Mouse (Mus musculus) neutrophil, adult 59 days (primary cell): ENCODE results near the gene Mob3a. TPM values are rescaled to one million over a fixed set of nuclear protein-coding genes. Genes with fewer than 3 reads are reported as not detected.

ENCODE experiments used
- total RNA-seq, 2 experiments: library from RNA; stranded (reverse); gene quantifications; 1 replicate in 1 of 2; 2 replicates in 1 of 2; pipeline ENCODE4 v1.2.4; 2023

Gene Mob3a
- 100 to 1,000 TPM; 137 to 153 TPM for total RNA-seq

DNA sequence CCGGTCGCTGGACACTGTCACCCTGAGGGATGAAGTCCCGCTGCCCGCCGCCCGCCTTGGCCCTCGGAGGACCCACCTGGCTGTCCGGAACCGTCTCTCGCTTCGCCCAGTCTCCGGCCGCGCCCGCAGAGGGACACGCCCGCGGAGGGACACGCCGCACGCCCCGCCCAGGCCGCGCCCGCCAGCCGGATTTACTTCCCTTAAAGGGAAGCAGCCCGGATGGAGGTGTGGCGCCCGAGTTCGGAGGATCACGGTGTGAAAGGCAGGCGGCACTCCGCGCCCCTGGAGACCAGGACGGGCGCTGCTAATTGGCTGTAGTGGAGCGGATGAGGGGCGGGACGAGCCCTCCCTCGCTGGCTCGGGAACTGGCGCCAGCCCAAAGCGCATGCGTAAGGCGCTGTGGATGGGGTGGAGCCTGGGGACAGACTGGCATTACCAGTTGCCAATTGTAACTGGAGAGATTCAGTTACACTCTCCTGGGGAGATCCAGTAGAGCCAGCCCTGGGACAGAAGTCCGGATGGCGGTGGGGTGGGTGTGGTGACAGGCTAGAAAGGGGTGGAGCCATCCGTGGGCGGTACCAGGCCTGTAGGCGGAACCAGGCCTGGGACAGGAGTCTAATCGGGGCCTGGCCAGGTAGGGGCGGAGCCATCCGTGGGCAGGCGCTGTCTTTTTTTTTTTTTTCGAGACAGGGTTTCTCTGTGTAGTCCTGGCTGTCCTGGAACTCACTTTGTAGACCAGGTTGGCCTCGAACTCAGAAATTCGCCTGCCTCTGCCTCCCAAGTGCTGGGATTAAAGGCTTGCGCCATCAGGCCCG lies at the start of gene Mob3a, which contains the start of gene Izumo4:
Gene Mob3a, minus strand, starts transcription at position 257 of the 815 bp plus-strand sequence.
Gene Izumo4, plus strand, starts transcription at position 464 of the 815 bp plus-strand sequence.

DNA sequence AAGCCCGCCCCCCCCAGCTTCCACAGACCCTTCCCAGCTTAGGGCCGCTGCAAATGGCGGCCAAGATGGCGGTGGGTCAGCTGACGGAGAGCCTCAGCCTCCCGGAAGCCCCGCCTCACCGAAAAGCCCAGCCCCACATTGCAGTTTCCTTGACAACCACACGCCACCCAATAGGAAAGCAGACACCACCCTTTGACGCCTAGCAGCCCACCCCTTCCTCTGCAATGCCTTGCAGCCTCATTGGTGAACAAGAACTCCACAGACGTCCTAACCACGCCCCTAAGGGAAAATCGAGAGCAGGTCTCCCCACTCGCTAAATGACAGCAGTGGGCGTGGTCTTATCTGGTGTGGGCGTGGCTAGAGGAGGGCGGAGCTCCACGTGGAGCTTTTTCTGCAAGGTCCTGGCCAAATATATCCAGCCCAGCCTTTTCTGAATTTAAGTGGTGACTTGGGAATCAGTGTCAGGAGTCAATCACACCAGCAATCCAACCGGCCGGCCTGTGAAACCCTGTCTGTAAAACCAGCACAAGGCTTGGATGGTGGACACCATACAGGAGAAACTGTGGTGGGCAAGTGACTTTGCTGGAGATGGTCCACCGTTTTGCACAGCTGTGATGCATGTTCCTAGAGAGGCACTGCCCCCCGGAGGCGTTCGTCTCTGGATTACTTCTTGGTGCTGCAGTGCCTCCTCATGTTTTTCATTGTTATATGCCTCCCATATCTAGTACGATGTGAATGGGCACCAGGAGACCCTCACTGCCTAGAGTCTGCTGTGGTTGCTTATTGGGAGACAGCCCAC lies 40.6 kb upstream of the Mob3a start, which contains the start of gene Ap3d1:
Gene Ap3d1, minus strand, starts transcription at position 85 of the 799 bp plus-strand sequence.

DNA sequence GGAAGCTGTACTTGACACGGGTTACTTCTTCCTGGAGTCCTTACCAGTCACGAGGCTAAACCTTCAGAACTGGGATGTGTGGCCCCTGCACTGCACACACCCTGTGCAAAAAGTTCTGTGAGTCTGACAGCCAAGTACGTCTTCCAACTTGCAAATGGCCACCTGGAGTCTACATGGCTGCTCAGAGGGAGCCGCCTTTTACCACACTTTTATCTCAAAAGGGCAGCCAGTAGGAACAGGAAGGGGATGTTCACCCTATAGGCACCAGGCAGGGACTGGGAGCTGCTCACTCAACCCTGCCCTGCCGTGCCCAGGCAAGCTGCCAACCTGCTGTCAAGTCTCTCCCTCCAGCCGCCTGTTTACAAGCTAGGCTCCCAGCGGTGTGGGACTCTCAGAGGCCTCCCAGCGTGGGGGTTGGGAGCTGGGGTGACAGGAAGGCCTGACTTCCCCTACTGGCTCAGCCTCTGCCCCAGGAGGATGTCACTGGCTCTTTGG lies 23.8 kb downstream of the Mob3a start, which contains the start of gene Mknk2:
Gene Mknk2, minus strand, starts transcription at position 171 of the 495 bp plus-strand sequence.

DNA sequence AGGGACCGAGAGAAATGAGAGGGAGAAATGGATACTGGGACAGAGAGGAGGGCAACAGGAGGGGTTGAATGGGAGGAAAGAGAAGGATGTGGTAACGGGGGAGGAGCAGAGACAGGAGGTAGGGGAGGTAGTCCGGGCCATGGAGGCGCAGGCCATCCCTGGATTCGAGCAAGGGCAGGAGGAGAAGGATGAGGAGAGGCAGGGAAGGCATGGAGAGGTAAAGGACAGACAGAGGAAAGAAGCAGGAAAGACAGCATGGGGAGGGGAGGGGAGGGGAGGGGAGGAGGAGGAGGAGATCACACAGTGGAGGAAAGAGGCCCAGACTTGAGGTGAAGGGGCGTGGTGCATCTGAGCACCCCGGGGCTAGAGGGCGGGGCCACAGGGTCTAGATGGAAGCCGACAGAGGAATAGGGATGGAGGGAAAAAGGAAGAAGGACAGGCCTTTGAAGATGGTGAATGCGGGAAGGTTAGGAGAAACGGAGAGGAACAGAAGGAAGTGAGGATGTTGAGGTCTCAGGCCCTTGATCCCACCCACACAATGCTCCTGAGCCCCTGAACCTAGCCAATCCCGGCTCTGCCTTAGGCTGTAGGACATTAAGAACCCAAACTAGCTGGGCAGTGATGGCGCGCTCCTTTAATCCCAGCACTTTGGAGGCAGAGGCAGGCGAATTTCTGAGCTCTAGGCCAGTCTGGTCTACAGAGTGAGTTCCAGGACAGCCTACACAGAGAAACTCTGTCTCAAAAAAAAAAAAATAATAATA lies 44.7 kb downstream of the Mob3a start, which contains the start of gene Btbd2:
Gene Btbd2, minus strand, starts transcription at position 209 of the 761 bp plus-strand sequence.

Other genes starting within 250 kb of the Mob3a start
- not detected for gene Onecut3, start 207.1 kb downstream of the Mob3a start, total RNA-seq
- gene Atp8b3, start 162.9 kb downstream of the Mob3a start, total RNA-seq: not detected
- gene Rexo1, start 140.4 kb downstream of the Mob3a start, total RNA-seq: 10 to 100 TPM; 57.9 to 70.1 TPM
- 1 to 10 TPM; 8.1 to 9.0 TPM for gene Klf16, start 124.7 kb downstream of the Mob3a start, total RNA-seq
- gene Abhd17a, start 111.6 kb downstream of the Mob3a start, total RNA-seq: 10 to 100 TPM; 49.2 to 49.7 TPM
- 10 to 100 TPM; 10.7 to 11.9 TPM for gene Scamp4, start 99.1 kb downstream of the Mob3a start, total RNA-seq
- 1 to 10 TPM; 1.4 to 3.0 TPM for gene Adat3, start 99.1 kb downstream of the Mob3a start, total RNA-seq
- gene Gm49322, start 96.0 kb downstream of the Mob3a start, total RNA-seq: 1 to 10 TPM in 1 of 2 experiments, under 1 TPM in 1; 0.69 to 1.1 TPM
- gene Csnk1g2, start 79.1 kb downstream of the Mob3a start, total RNA-seq: 100 to 1,000 TPM; 131 TPM
- gene Btbd2, start 44.9 kb downstream of the Mob3a start, total RNA-seq: 10 to 100 TPM; 14.8 to 25.5 TPM
- 100 to 1,000 TPM; 173 to 188 TPM for gene Mknk2, start 23.9 kb downstream of the Mob3a start, total RNA-seq
- 10 to 100 TPM; 15.2 to 15.8 TPM for gene Izumo4, start 207 bp upstream of the Mob3a start, total RNA-seq
- gene Ap3d1, start 40.3 kb upstream of the Mob3a start, total RNA-seq: 100 to 1,000 TPM in 1 of 2 experiments, 10 to 100 TPM in 1; 82.9 to 110 TPM
- gene Dot1l, start 53.2 kb upstream of the Mob3a start, total RNA-seq: 10 to 100 TPM; 25.7 to 29.4 TPM
- gene Sf3a2, start 96.2 kb upstream of the Mob3a start, total RNA-seq: 10 to 100 TPM; 46.8 to 52.8 TPM
- 10 to 100 TPM; 71.4 to 87.6 TPM for gene Plekhj1, start 96.6 kb upstream of the Mob3a start, total RNA-seq
- under 1 TPM; 0.37 to 0.76 TPM for gene Amh, start 103.3 kb upstream of the Mob3a start, total RNA-seq
- not detected for gene Jsrp1, start 111.5 kb upstream of the Mob3a start, total RNA-seq
- gene Oaz1, start 124.7 kb upstream of the Mob3a start, total RNA-seq: 100 to 1,000 TPM; 575 to 577 TPM
- gene Lingo3, start 142.1 kb upstream of the Mob3a start, total RNA-seq: not detected
- gene Lsm7, start 153.2 kb upstream of the Mob3a start, total RNA-seq: 10 to 100 TPM; 16.3 to 17.5 TPM
- 10 to 100 TPM; 23.0 to 25.9 TPM for gene Sppl2b, start 153.3 kb upstream of the Mob3a start, total RNA-seq
- gene Tmprss9, start 169.9 kb upstream of the Mob3a start, total RNA-seq: not detected
- 10 to 100 TPM; 43.0 to 50.4 TPM for gene Timm13, start 199.0 kb upstream of the Mob3a start, total RNA-seq
- 10 to 100 TPM; 20.5 to 24.4 TPM for gene Lmnb2, start 216.3 kb upstream of the Mob3a start, total RNA-seq
- 10 to 100 TPM; 24.5 to 33.7 TPM for gene Gadd45b, start 228.1 kb upstream of the Mob3a start, total RNA-seq